Mouse (Mus musculus) layer of hippocampus, adult 11-12 months (tissue): ENCODE measurements at regions not wholly inside any gene's neighbourhood (a gene's known extent, or its start where the extent isn't known, plus 50 kb on each side); places are given as distances from the start of the nearest gene placed in this dataset.

ENCODE experiments used
- DNase-seq: peaks from one replicate; pipeline ENCODE4 v3.0.0; 2022; ENCODE audit warnings: low spot score

GRCm38 (mm10) chr8:7489948-7490347 lies 1171.1 kb downstream of the Efnb2 start:
- DNase-seq = no peak

- DNase-seq = no peak
Measured at GRCm38 (mm10) chr8:7472153-7472796, 1188.8 kb downstream of the Efnb2 start.

DNA sequence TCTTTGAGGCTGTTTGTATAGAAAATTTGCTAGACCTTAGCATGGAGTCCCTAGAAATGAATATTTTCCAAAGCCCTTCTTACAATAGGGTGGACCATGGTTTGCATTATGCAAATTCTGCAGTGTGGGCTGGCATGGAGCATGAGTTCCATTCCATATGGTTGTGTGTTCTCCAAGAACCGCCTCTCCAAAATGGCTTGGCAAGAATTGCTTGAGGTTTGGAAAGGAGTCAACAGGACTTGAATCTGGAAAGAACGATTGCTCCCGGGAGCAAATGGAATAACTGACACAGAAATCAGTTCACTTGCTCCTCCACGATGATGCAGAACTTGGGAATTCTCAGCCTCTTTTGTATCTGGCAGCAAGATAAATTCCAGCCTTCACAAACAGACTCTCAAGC lies 1191.8 kb downstream of the Efnb2 start:
- DNase-seq = peak; percentile 50

DNA sequence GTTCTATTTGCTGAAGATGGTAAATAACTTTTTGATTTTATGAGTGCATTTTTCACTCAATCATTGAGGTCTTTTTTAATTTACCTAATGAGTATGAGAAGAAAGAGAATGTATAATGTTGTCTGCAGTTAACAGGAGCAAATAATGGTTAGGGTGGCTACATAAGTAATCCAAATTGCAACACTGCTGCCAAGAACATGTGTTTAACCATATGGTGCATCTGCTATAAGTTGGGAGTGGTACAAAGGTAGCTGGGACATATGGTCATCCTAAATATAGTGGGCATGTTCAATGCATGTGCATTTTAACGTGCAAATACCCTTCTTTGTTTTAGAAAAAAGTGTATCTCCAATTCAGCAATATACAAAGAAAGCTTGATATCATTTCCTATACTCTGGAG lies 1198.2 kb downstream of the Efnb2 start:
- peak; percentile 32 for DNase-seq

DNA sequence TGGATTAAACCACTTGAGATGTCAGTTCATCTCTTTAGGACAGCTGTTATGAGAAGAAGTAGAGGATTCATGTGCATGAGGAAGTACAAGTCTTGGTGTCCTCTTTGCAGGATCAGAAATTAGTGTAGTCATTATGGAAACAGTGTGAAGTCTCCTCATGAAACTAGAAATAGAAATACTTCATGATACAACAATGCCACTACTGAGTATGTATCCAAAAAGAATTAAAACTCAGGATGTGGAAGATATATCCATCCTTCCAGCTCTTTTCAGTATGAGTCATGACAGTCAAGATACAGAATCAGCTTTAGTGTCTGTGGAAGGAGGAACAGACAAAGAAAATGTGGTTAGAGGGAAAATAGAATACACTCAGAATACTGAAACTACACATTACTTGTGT lies 1211.7 kb downstream of the Efnb2 start:
- DNase-seq = no peak

- DNase-seq = no peak
Measured at GRCm38 (mm10) chr8:7447026-7447425, 1214.0 kb downstream of the Efnb2 start.

GRCm38 (mm10) chr8:7440829-7441228 lies 1220.2 kb downstream of the Efnb2 start:
- DNase-seq = no peak

DNA sequence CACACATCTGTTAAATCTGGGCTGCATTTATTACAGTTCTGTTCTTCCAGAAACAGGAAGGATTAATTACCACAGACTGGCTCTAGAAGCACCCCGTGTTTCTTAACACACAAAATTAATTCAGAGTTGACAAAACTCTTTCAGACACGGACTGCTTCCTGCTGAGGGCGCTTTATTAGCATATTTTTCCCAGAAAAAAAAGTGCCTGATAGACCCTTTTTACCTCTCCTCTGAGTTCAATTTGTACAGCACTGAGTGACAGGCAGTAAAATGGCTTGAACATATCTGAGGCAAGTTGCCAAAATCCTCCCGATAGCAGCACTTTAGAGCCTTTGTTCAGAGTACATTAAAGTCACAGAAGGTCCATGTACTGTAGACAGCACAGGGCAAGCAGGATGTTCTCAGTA lies 1220.8 kb downstream of the Efnb2 start:
- no peak for DNase-seq

- DNase-seq = no peak
Measured at GRCm38 (mm10) chr8:7439869-7440268, 1221.2 kb downstream of the Efnb2 start.

- DNase-seq = no peak
Measured at GRCm38 (mm10) chr8:7430482-7430881, 1230.6 kb downstream of the Efnb2 start.

- no peak for DNase-seq
Measured at GRCm38 (mm10) chr8:7398175-7398574, 1262.9 kb downstream of the Efnb2 start.

- DNase-seq = no peak
Measured at GRCm38 (mm10) chr8:7397355-7397862, 1263.6 kb downstream of the Efnb2 start.
